33 mouse cellular contexts compared by ENCODE assay signal in genomic region chr7:82101314-82101713, GRCm38 (mm10).
"Had no signal": no experiment of that assay in that cellular context is flagged by ENCODE, and none has a peak within 500 bp of the region (broad histone marks: within the 10 kb centered on the region; RNA-seq: fewer than 3 reads in every experiment).

No protein-coding gene starts in this region.

- H3K9ac ChIP-seq: heart, embryonic 12.5 days; heart, embryonic 13.5 days; heart, embryonic 15.5 days; hindbrain, embryonic 12.5 days; hindbrain, embryonic 13.5 days; hindbrain, embryonic 14.5 days; hindbrain, embryonic 15.5 days; intestine, embryonic 15.5 days; kidney, embryonic 15.5 days had no signal

- ATAC-seq: hindbrain, embryonic 16.5 days; hindbrain, postnatal 0 days; inflammation-experienced regulatory T-cells, adult 6 months; intestine, embryonic 15.5 days; intestine, postnatal 0 days had no signal

- H3K27ac ChIP-seq: heart, embryonic 13.5 days; heart, embryonic 15.5 days; hindbrain, embryonic 10.5 days; hindbrain, embryonic 12.5 days; hindbrain, embryonic 13.5 days; hindbrain, embryonic 14.5 days; hindbrain, embryonic 15.5 days; hindbrain, postnatal 0 days; intestine, embryonic 15.5 days; kidney, embryonic 15.5 days; kidney, postnatal 0 days; layer of hippocampus, adult 2 months; left cerebral cortex, adult 2 months had no signal

- H3K4me3 ChIP-seq: heart, embryonic 12.5 days; heart, embryonic 13.5 days; heart, embryonic 15.5 days; hindbrain, embryonic 10.5 days; hindbrain, embryonic 12.5 days; hindbrain, embryonic 13.5 days; hindbrain, embryonic 15.5 days; intestine, embryonic 15.5 days; kidney, embryonic 15.5 days; layer of hippocampus, adult 2 months; left cerebral cortex, adult 2 months had no signal

- H3K4me1 ChIP-seq: heart, embryonic 12.5 days; heart, embryonic 13.5 days; heart, embryonic 15.5 days; hindbrain, embryonic 10.5 days; hindbrain, embryonic 12.5 days; hindbrain, embryonic 13.5 days; hindbrain, embryonic 15.5 days; intestine, embryonic 15.5 days; kidney, embryonic 15.5 days had no signal

- H3K27me3 ChIP-seq: heart, embryonic 12.5 days; heart, embryonic 13.5 days; heart, embryonic 15.5 days; hindbrain, embryonic 12.5 days; hindbrain, embryonic 13.5 days; hindbrain, embryonic 15.5 days; intestine, embryonic 15.5 days; kidney, embryonic 15.5 days had no signal

- H3K9me3 ChIP-seq: heart, embryonic 12.5 days; heart, embryonic 13.5 days; heart, embryonic 15.5 days; hindbrain, embryonic 10.5 days; hindbrain, embryonic 12.5 days; hindbrain, embryonic 13.5 days; hindbrain, embryonic 15.5 days; intestine, embryonic 15.5 days; kidney, embryonic 15.5 days had no signal

- DNase-seq: heart, postnatal 14 days; heart, postnatal 36 days; heart, postnatal 4 days; kidney, adult 11 months; kidney, adult 18-20 months; kidney, adult 2 months; kidney, adult 8-10 months; kidney, adult 9 months; kidney, postnatal 10 days; kidney, postnatal 14 days; kidney, postnatal 25 days; kidney, postnatal 36 days; kidney, postnatal 4 days; layer of hippocampus, adult 9-11 months; layer of hippocampus, postnatal 36 days had no signal

- H3K36me3 ChIP-seq: heart, embryonic 12.5 days; heart, embryonic 13.5 days; heart, embryonic 15.5 days; hindbrain, embryonic 10.5 days; hindbrain, embryonic 12.5 days; hindbrain, embryonic 13.5 days; hindbrain, embryonic 15.5 days; intestine, embryonic 15.5 days; kidney, embryonic 15.5 days had no signal

- H3K4me2 ChIP-seq: heart, embryonic 11.5 days; heart, embryonic 12.5 days; heart, embryonic 13.5 days; heart, embryonic 15.5 days; hindbrain, embryonic 12.5 days; hindbrain, embryonic 13.5 days; hindbrain, embryonic 14.5 days; hindbrain, embryonic 15.5 days; intestine, embryonic 15.5 days; kidney, embryonic 15.5 days had no signal
